Mouse (Mus musculus): ENCODE measurements around the gene Zfp747.
"Not testable (repeated sequence)": the region's sequence is repeated elsewhere in the genome, so short reads cannot be mapped to it uniquely, and the experiment has no call there.

Zfp747 gene

GRCm38 (mm10) chr7:127375271-127376245 is at the start of gene Zfp747:
Gene Zfp747, minus strand, starts transcription at chr7:127376050.
- peak; percentile 85 for DNase-seq (ENCODE audit: low read depth in 1 of 2, low spot score in 2 of 2)

- no peak for DNase-seq (ENCODE audit: low read depth in 1 of 2, low spot score in 2 of 2)
Observed at GRCm38 (mm10) chr7:127425291-127425690, 49.4 kb upstream of the Zfp747 start.

GRCm38 (mm10) chr7:127422247-127422646 is 46.4 kb upstream of the Zfp747 start:
- DNase-seq (ENCODE audit: low read depth in 1 of 2, low spot score in 2 of 2) = no peak

GRCm38 (mm10) chr7:127421388-127422191 is 45.7 kb upstream of the Zfp747 start, which contains the start of gene Zfp688:
Gene Zfp688, minus strand, starts transcription at chr7:127422068.
- peak; percentile 90 to 95 for DNase-seq (ENCODE audit: low read depth in 1 of 2, low spot score in 2 of 2)

GRCm38 (mm10) chr7:127411418-127411817 is 35.6 kb upstream of the Zfp747 start:
- no peak for DNase-seq (ENCODE audit: low read depth in 1 of 2, low spot score in 2 of 2)

- DNase-seq (ENCODE audit: low read depth in 1 of 2, low spot score in 2 of 2) = peak; percentile 60 to 76
Observed at GRCm38 (mm10) chr7:127406002-127406987, 30.4 kb upstream of the Zfp747 start, which contains the start of gene Zfp764. Gene Zfp764, minus strand, starts transcription at chr7:127406822.

- not testable (repeated sequence) for DNase-seq (ENCODE audit: low read depth in 1 of 2, low spot score in 2 of 2)
Observed at GRCm38 (mm10) chr7:127404101-127404500, 28.3 kb upstream of the Zfp747 start.

- DNase-seq (ENCODE audit: low read depth in 1 of 2, low spot score in 2 of 2) = no peak
Observed at GRCm38 (mm10) chr7:127402980-127403379, 27.1 kb upstream of the Zfp747 start.

- DNase-seq (ENCODE audit: low read depth in 1 of 2, low spot score in 2 of 2) = no peak
Observed at GRCm38 (mm10) chr7:127400355-127400754, 24.5 kb upstream of the Zfp747 start.

- no peak for DNase-seq (ENCODE audit: low read depth in 1 of 2, low spot score in 2 of 2)
Observed at GRCm38 (mm10) chr7:127393944-127394333, 18.1 kb upstream of the Zfp747 start.

GRCm38 (mm10) chr7:127393157-127393943 is 17.5 kb upstream of the Zfp747 start, which contains the start of gene E430018J23Rik:
Gene E430018J23Rik, minus strand, starts transcription at chr7:127393629.
- DNase-seq (ENCODE audit: low read depth in 1 of 2, low spot score in 2 of 2) = peak; percentile 92 to 95

GRCm38 (mm10) chr7:127392251-127392824 is 16.5 kb upstream of the Zfp747 start:
- no peak for DNase-seq (ENCODE audit: low read depth in 1 of 2, low spot score in 2 of 2)

- DNase-seq (ENCODE audit: low read depth in 1 of 2, low spot score in 2 of 2) = no peak
Observed at GRCm38 (mm10) chr7:127391538-127391937, 15.7 kb upstream of the Zfp747 start.

- DNase-seq (ENCODE audit: low read depth in 1 of 2, low spot score in 2 of 2) = no peak
Observed at GRCm38 (mm10) chr7:127390306-127390705, 14.5 kb upstream of the Zfp747 start.

- DNase-seq (ENCODE audit: low read depth in 1 of 2, low spot score in 2 of 2) = not testable (repeated sequence)
Observed at GRCm38 (mm10) chr7:127388201-127388600, 12.4 kb upstream of the Zfp747 start.

GRCm38 (mm10) chr7:127386641-127387392 is 11.0 kb upstream of the Zfp747 start, which contains the start of gene 9130019O22Rik:
Gene 9130019O22Rik, minus strand, starts transcription at chr7:127387166.
- DNase-seq (ENCODE audit: low read depth in 1 of 2, low spot score in 2 of 2) = peak; percentile 63 to 70

GRCm38 (mm10) chr7:127385560-127385959 is 9.7 kb upstream of the Zfp747 start:
- not testable (repeated sequence) for DNase-seq (ENCODE audit: low read depth in 1 of 2, low spot score in 2 of 2)

- DNase-seq (ENCODE audit: low read depth in 1 of 2, low spot score in 2 of 2) = no peak
Observed at GRCm38 (mm10) chr7:127378310-127378921, 2.6 kb upstream of the Zfp747 start.
